Mouse (Mus musculus): ENCODE measurements around the gene Ccr4. TPM values are rescaled to one million over a fixed set of nuclear protein-coding genes. Genes with fewer than 3 reads are reported as not detected.

The Ccr4 gene
- total RNA-seq, 2 experiments from 2014 or later, result not detected

DNA sequence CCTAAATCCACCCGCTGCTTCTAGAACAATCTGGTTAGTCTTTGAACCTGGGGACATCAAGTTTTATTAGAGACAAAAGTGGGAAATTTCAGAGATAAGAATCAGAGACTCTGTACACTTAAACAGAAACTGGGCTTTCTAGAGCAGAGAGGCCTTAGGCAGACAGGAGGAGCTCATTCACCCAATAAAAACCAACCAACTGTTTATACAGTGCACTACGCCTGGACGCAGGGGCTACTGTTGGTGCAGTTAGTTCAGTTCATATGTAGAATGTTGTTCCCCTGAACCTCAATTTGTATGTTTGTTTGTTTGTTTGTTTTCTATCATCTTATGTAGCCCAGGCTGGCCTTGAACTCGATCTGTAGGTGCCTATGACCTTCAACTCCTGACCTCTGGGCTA is 17.9 kb downstream of the Ccr4 start:
- intact Hi-C loops (cut with DNase I; ENCODE audit: low total_unique reads), result no loop called here
- DNase-seq, result no peak

DNA sequence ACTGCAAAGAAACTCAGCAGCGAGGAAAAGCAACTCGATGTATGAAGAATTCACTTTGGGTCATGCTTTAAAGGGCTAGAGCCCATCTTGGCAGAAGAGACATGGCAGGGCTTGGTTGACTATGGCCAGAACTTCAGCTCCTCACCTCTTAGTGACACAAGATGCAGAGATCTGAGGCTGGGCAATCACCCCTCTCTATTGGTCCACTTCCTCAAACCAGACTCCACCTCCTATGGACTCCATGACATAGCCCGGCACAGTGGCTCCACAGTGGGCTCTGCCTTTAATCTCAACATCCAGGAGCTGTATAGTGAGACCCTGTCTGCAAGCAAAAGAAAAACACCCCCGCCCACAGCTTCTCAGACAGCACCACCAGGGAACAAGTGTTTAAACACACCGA is 19.9 kb downstream of the Ccr4 start:
- no peak for DNase-seq
- intact Hi-C loops (cut with DNase I; ENCODE audit: low total_unique reads), result no loop called here

DNA sequence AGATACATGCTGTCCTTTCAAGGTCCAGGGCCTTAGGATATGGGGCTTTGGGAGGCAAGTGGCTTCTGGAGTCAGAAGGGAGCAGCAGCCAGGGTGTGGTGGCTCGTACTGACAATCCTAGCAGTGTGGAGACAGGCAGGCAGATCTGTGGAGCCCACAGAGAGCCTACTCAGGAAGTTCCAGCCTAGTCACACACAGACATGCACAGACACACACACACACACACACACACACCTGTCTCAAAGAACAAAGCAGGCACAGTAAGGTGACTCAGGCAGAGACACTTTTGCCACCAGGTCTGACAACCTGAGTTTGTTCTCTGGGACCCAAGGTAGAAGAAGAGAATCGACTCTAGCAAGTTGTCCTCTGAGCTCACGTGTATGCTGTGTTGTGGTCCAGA is 23.8 kb downstream of the Ccr4 start:
- DNase-seq, result no peak
- intact Hi-C loops (cut with DNase I; ENCODE audit: low total_unique reads), result no loop called here

DNA sequence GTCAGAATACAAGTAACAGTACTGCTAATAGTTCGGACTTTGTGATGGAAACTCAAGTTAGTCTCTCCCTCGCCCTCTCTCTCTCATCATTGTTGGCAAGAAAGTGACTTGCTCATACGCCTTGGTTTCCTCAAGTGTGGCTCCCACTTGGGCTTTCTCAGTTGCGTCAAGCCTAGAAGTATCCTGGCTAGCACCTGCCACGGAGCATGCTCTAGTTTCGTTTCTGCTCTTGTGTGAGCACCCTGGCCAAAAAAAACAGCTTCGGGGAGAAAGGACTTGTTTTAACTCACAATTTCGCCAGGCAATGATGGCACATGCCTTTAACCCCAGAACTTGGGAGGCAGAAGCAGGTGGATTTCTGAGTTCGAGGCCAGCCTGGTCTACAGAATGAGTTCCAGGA is 27.7 kb downstream of the Ccr4 start:
- DNase-seq, result no peak
- intact Hi-C loops (cut with DNase I; ENCODE audit: low total_unique reads), result no loop called here

DNA sequence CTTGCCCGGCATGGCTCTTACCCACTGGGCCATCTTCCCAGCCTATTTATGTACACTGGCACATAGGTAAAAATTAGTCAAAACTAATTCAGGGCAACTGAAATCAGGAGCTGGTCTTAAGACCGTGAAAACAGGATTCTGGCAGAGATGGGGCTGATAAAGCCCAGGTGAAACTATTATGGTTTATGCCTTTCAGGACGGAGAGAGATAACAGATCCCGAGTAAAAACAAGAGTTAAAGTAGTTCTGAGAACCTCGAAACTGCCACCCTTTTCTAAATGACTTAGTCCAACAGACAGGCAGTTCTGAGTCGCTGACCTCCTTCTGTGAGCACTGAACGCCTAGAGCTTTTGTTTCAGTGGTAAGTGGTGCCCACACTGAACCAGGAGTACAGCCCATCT is 32.8 kb downstream of the Ccr4 start:
- intact Hi-C loops (cut with DNase I; ENCODE audit: low total_unique reads), result no loop called here
- no peak for DNase-seq

DNA sequence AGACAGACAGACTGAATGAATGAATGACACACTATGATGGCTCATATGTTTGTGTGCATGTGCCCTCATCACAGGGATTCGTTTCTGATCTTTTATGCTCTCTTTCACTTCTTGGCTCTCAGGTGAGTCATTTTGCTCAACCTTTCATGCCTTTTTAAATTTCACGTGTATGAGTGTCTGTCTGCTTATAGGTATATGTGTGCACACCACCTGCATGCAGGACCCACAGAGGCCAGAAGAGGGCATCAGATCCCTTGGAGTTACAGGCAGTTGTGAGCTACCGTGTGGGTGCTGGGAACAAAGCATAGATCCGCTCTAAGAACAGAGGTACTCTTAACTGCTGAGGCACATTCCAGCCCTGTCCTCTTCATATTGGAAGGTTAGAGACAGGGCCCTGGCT is 36.0 kb downstream of the Ccr4 start:
- no peak for DNase-seq
- intact Hi-C loops (cut with DNase I; ENCODE audit: low total_unique reads), result no loop called here

DNA sequence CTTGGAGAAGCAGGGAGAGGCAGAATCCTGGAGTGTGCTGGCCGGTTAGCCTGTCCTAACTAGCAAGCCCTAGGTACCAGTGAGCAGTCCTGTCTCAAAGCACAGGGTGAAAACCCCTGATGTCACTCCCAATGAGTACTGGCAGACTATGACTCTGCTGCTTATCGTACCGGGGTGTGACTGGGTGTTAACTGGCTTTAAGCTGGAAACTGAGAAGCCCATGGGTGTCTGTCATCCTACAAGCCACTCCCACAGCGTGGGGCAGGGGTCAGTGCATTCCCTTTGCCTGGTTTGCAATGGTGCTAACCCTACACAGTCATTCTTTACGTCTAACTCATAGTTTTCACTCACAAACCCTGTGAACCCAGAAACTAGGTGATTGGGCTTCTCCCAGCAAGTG is 36.5 kb downstream of the Ccr4 start:
- DNase-seq, result no peak
- intact Hi-C loops (cut with DNase I; ENCODE audit: low total_unique reads), result no loop called here

DNA sequence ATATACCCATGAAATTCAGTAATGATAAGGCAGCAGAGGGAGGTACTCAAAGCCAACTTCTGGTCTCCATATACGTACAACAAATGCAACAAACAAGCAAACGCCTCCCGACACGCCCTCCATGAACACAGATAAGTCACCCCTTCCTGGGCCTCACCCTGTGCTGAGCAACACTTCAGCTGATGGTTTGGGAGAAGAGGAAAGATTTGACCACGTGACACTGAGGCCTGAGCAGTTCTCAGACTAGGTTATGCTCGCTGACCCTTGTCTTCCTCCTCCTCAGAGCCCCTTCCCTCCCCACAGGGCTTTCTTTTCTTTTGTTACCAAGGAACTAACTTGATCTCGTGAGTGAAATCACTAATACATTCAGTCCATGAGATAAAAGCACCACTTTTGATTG is 37.8 kb downstream of the Ccr4 start:
- intact Hi-C loops (cut with DNase I; ENCODE audit: low total_unique reads), result no loop called here
- no peak for DNase-seq

DNA sequence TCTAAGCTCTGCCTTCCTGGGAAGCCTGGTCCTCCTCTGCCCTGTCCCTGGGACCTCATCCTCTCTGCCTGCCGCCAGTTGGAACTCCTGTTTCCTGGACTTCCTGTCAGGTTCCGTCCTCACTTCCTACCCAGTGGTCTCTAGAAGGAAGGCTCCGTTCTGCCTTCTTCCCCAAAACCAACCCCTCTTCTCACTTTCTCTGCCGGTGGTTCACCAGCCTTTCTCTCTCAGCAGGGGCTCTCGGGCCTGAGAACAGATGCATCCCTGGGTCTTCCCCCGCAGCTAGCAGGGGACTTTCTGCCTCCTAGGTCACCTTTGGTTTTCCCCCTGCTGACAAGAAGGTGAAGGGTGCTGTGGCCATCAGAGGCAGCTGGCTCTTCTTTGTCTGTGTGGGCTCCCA is 39.3 kb downstream of the Ccr4 start:
- no peak for DNase-seq
- intact Hi-C loops (cut with DNase I; ENCODE audit: low total_unique reads), result no loop called here

DNA sequence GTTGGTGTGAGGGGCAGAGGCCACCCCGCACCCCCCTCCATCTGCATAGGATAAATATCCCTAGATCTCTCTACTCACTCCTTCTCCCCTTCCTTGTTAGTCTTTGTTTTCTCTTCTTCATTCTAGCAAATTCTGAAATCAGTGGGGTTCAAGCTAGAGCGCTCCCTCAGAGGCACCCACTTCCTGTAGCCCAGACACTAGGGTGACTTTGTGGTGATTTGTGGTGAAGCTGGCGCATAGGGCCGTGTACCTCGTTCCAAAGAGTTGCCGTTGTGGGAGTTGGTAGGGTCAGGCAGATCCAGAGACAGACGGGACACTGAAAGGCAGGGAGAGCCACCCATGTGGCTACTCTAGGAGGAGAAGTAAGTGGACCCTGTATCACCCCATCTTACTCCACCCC is 42.1 kb downstream of the Ccr4 start:
- intact Hi-C loops (cut with DNase I; ENCODE audit: low total_unique reads), result no loop called here
- no peak for DNase-seq

DNA sequence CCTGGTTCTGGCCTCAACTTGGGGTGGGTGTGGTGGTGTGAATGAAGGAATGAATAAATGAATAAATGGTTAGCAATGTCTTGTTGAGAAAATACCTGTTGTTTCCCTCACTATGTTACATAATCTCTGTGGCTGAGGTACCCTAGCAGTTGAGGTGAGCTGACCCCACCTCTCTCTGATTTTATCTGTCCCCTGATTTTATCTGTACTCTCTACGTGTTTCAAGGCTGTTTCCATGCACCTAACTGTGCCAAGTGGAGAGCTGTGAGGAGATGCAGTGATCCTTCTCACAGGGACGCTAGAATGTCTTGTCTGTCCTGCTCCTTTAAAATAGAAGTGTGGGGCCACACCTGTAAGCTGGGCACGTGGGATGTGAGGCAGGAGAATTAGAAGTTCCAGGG is 46.3 kb downstream of the Ccr4 start:
- DNase-seq, result no peak
- intact Hi-C loops (cut with DNase I; ENCODE audit: low total_unique reads), result no loop called here

DNA sequence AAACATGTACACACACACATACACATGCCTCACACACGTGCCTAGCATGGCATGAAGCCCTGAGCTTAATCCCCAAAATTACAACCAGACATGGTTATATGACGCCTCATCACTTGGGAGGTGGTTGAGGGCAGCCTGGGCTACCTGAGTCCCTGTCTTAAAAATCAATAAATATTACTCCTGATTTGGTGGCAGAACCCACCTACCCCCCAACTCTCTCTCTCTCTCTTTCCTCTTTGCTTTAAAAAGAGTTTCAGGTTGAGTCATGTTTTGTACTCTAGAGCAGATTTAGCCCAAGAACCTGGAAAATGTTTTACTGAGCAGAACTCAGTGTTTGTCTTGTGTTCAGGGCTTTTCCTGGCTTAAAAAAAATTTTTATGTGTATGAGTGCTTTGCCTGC is 49.3 kb downstream of the Ccr4 start:
- DNase-seq, result no peak
- intact Hi-C loops (cut with DNase I; ENCODE audit: low total_unique reads), result no loop called here

DNA sequence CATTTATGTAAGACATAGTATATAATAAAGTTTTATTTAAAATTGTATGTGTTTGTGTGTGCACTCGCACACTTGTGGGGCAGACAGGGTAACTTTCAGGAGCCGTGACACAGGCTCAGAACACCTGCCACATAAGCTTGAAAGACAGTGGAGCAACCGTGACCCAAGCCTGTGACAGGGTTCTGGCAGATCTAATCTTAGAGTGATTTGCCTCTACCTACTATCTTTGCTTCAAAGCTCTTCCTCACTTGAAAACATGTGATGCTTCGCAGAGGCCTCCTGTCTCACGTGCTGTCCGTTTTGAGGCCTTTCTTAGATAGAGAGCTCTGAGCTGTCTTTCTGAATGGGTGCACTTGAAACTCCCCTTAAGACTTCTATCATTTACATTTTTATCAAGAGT is 52.3 kb downstream of the Ccr4 start:
- intact Hi-C loops (cut with DNase I; ENCODE audit: low total_unique reads), result no loop called here
- no peak for DNase-seq

DNA sequence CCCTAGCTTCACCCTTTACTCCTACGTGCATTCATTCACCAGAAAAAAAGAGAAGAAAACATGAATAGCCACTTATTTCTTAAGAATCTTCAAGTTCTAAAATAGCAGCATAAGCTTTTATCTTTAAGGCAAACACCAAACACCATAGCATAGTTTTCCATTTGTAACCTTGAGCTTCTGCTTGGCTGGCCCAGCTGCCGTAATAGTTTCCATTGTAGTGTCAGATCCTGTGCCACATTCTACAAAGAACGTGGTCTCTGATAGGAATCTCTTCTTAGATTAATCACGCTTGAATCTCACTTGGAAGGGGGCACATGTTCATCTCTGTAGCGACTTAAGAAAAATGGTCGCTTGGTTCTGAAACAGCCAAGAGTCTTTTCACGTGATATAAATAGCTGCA is 53.1 kb downstream of the Ccr4 start:
- intact Hi-C loops (cut with DNase I; ENCODE audit: low total_unique reads), result no loop called here
- DNase-seq, result no peak

DNA sequence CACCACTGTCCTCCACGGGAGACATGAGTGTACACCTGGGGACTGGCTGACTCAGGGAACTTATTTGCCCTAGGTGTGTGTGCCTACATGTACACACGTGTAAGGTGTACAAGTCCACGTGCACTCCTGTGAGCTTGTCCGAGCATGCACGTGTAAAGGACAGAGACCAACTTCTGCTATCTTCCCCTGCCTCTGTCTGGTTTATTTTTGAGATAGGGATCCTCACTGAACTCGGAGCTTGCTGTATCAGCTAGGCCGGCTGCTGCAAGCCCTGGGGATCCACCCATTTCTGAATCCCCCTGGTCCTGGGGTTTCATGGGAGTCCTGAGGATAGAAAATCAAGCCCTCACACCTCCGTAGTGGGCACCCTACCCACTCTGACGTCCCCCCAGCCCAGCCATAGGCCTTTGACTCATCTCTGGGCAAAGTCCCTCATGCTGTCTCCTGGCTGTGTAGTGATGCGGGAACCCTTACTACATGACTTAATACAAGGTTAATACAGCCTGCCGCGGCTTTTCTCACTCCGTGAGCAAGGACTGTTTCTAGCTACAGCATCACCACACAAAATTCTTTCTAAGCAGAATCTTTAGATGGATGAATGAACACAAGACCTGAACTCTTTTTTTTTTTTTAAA is 55.5 kb downstream of the Ccr4 start:
- DNase-seq, result no peak
- intact Hi-C loops (cut with DNase I; ENCODE audit: low total_unique reads), result no loop called here

DNA sequence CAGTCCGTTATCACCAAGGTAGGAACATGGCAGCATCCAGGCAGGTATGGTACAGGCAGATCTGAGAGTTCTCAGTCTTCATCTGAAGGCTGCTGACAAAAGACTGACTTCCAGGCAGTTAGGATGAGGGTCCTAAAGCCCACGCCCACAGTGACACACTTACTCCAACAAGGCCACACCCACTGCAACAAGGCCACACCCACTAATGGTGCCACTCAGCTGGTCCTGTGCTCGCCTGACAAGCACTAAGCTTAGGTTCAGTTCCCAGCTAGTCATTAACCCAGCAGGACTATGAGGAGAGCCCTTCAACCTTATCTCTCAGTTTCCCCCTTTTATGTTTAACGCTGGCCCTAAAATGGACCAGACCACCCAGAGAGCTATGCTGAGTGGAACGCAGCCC is 56.0 kb downstream of the Ccr4 start:
- intact Hi-C loops (cut with DNase I; ENCODE audit: low total_unique reads), result no loop called here
- DNase-seq, result no peak

DNA sequence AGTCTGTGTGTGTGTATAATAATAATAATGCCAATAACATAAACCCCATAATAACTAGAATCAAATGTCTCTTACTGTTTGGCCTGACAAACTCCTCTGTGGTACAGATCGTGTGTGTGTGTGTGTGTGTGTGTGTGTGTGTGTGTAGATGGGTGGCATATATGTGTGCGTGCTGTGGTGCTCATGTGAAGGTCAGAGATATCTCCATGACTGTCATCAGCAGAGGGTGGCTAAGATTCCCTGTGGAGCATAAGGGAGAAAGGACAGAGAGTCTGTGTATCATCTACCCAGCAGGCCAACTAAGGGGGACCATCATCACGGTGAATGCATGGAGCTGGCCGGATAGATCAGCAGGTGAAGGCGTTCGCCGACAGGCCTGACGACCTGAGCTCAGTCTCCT is 57.8 kb downstream of the Ccr4 start:
- intact Hi-C loops (cut with DNase I; ENCODE audit: low total_unique reads), result no loop called here
- DNase-seq, result no peak

DNA sequence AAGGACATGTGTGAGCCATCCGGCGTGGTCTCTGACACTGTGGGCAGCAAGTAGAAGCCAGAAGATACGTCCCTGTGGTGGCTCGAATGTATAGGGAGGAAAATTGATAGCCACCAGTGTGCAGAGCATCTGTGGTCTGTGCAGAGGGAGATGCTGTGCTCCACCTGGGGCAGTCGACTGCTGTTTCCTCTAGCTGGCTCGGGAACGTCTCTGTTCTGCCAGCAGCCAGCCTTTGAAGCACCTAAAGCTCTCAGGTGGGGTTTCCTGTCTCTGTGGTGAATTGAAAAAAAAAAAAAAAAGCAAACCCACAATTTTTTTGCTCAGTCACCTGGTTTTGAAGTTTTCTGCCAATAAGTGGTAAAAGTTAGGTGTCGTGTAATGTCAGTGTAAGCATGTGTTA is 61.4 kb downstream of the Ccr4 start:
- no peak for DNase-seq
- intact Hi-C loops (cut with DNase I; ENCODE audit: low total_unique reads), result no loop called here

DNA sequence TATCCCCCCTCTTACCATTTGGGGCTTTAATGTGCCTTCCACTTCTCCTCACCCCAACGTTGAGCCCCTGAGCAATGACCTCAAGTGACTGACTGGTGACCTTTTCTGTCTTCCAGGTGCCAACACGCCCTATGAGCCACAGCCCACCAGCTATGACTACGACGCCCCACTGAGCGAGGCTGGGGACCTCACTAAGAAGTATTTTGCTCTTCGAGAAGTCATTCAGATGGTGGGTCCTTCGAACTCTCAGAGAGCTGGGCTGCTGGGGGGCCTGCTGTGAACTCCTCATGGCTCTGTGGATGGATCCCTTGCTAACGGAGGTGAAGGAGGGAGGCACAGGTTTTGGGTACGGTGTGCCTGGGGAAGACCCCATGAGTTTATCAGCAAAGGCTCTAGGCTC is 61.8 kb downstream of the Ccr4 start:
- intact Hi-C loops (cut with DNase I; ENCODE audit: low total_unique reads), result no loop called here
- no peak for DNase-seq

DNA sequence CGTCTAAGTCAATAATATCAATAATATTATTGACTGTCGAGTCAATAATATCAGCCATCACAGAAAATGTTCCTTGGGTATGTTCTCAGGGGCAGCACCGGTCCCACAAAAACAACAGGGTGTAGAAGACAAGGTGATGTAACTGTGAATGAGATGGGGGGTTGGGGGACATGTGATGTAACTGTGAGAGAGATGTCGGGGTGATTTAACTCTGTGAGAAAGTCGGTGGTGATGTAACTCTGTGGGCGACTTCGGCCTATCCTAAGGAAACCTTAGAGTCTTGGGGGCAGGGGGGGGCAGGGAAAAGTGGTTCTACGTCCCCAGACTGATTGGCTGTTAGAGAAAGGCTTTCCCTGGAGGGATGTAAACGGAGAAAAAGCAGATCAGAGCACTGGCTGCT is 62.5 kb downstream of the Ccr4 start:
- intact Hi-C loops (cut with DNase I; ENCODE audit: low total_unique reads), result no loop called here
- DNase-seq, result no peak

DNA sequence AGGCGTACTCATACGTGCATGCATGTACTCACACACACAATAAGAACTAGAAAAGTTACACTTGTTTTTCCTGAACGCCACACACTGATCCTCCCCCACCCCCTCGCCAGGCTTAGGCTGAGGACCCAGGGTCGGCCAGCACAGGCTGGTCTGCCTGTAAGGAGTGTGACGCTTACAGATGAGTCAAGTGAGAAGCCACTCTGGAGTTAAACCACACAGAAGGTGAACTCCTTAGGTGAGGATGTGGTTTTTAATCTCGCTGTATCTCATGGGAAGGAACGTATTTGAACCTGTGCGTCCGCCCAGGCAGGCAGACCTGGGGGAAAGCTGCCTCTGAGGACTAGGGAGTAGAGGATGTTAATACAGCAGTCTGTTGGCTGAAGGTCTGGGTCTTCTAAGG is 64.2 kb downstream of the Ccr4 start:
- no peak for DNase-seq
- intact Hi-C loops (cut with DNase I; ENCODE audit: low total_unique reads), result no loop called here
